Mouse (Mus musculus) kidney, adult 2 months (tissue): ENCODE measurements at regions not wholly inside any gene's neighbourhood (a gene's known extent, or its start where the extent isn't known, plus 50 kb on each side); places are given as distances from the start of the nearest gene placed in this dataset.

Experiments used
- DNase-seq: peaks from one replicate; pipeline ENCODE4 v3.0.0; 2021
- H3K27ac ChIP-seq: fragments of 200-500 bp; 2 replicates; pipeline ENCODE4 v1.5.1; 2012; ENCODE audit warnings: low read depth, low read length, control low read depth, inconsistent platforms; ENCODE audit not compliant: insufficient read depth
- H3K27me3 ChIP-seq: fragments of 200-500 bp; replicated peaks from 2 replicates; pipeline ENCODE4 v1.6.1; 2012; ENCODE audit warnings: mild to moderate bottlenecking, moderate library complexity, low read length, inconsistent platforms; ENCODE audit not compliant: control insufficient read depth, insufficient read depth
- H3K36me3 ChIP-seq: fragments of 200-500 bp; 2 replicates; pipeline ENCODE4 v1.6.1; 2012; ENCODE audit warnings: mild to moderate bottlenecking, moderate library complexity, low read length, inconsistent platforms; ENCODE audit not compliant: control insufficient read depth, insufficient read depth
- H3K4me1 ChIP-seq: fragments of 200-500 bp; 2 replicates; pipeline ENCODE4 v1.6.1; 2011; ENCODE audit warnings: low read length; ENCODE audit not compliant: control insufficient read depth, insufficient read depth
- H3K4me3 ChIP-seq: fragments of 200-500 bp; 2 replicates; pipeline ENCODE4 v1.5.1; 2011; ENCODE audit warnings: mild to moderate bottlenecking, low read depth, low read length, control low read depth; ENCODE audit not compliant: insufficient read depth
- CTCF ChIP-seq: fragments of 200-500 bp; conservative IDR thresholded peaks from 2 replicates; pipeline ENCODE4 v1.5.1; 2011; ENCODE audit warnings: low read depth, mild to moderate bottlenecking, control low read depth, low read length, moderate library complexity, mixed read lengths; ENCODE audit not compliant: insufficient read depth, insufficient read length
- POLR2A ChIP-seq: fragments of 200-500 bp; IDR thresholded peaks from one replicate; pipeline ENCODE4 v1.6.1; 2011; ENCODE audit warnings: low read depth, low read length, control low read depth
- WGBS: fragments of 180-500 bp; shearing (Covaris S2); methylation state at CpG from one replicate; pipeline ENCODE4 v1.1.7; 2018; 5-methylcytosine and 5-hydroxymethylcytosine counted together

DNA sequence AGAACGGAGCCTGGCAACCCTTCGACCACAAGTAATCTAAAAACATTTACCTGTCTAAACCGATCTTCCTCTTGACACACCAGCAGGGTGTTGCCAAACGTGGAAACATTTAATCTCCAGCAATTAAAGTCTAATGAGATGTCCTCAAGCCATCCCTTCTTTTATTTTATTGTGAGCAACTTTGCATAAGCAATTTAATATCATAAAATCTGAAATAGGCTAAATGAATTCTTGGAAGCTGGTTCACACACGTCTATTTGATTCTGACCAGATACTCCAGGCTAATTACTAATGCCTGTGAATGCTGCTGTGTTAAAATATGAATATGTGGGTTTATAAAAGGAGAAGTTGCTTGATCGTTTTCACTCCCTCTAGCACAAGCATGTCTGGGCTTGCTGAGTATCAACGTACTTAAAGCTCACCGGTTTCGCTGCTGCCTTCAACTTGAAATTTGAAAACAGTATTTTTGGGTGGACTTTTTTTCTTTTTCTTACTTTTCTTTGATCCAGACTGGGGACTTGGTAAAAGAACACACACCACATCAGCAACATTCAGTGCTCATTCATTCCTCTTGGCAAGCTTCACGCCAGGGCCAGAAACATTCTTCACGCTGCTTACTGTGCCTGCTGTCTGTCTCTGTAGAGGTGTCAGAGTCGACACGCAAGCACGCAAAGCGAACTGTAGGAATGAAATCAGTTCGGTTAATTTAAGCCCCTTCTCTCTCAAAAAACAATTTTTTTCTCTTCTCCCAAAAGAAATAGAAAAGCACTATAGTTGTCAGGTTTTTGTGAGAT, 194.4 kb downstream of the Npr3 start:
- no peaks in the 10 kb centered on the region for H3K4me1 ChIP-seq
- WGBS, result 79% methylated on average over 16 of the region's 16 CpGs
- no peak for DNase-seq
- no peaks in the 10 kb centered on the region for H3K36me3 ChIP-seq
- no peak for TF ChIP-seq POLR2A
- TF ChIP-seq CTCF, result no peak
- H3K4me3 ChIP-seq, result no peak overlapping the region
- H3K27me3 ChIP-seq, result no peaks in the 10 kb centered on the region
- H3K27ac ChIP-seq, result no peak overlapping the region

GRCm38 (mm10) chr15:11701246-11701645, 205.8 kb downstream of the Npr3 start:
- TF ChIP-seq POLR2A, result no peak
- TF ChIP-seq CTCF, result no peak
- no peak overlapping the region for H3K4me3 ChIP-seq
- DNase-seq, result no peak
- H3K27me3 ChIP-seq, result no peaks in the 10 kb centered on the region
- H3K36me3 ChIP-seq, result no peaks in the 10 kb centered on the region
- H3K27ac ChIP-seq, result no peak overlapping the region
- H3K4me1 ChIP-seq, result no peaks in the 10 kb centered on the region
- 83% methylated on average over 6 of the region's 6 CpGs for WGBS

GRCm38 (mm10) chr15:11699929-11700328, 207.2 kb downstream of the Npr3 start:
- TF ChIP-seq CTCF (no peak), POLR2A (no peak)
- Histone ChIP-seq H3K4me3 (no peak overlapping the region), H3K4me1 (no peaks in the 10 kb centered on the region), H3K36me3 (no peaks in the 10 kb centered on the region), H3K27me3 (no peaks in the 10 kb centered on the region), H3K27ac (no peak overlapping the region)
- no peak for DNase-seq
- 93% methylated on average over 3 of the region's 3 CpGs for WGBS

DNA sequence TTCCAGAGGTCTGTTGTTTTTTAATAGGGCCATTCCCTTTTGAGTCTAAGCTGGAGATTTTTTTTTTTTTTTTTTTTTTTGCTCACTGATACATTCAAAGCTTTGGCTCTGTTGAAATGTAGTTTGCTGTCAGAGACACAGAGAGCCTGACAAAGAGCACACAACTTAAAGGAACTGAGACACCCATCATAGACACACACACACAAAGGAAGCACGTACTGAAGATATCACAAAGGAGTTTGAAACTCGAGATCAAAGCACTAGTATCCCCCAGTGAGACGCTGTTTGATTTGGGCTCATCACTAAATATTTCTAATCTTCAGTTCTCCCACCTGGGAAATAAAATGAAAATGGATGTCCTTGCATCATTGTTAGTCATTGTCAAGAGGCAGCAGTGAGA, 210.0 kb downstream of the Npr3 start:
- TF ChIP-seq CTCF (no peak), POLR2A (no peak)
- Histone ChIP-seq H3K4me1 (no peaks in the 10 kb centered on the region), H3K36me3 (no peaks in the 10 kb centered on the region), H3K27ac (no peak overlapping the region), H3K27me3 (no peaks in the 10 kb centered on the region), H3K4me3 (no peak overlapping the region)
- WGBS, result 64% methylated on average over 3 of the region's 3 CpGs
- DNase-seq, result no peak

GRCm38 (mm10) chr15:11693772-11694270, 213.3 kb downstream of the Npr3 start:
- Histone ChIP-seq H3K36me3 (no peaks in the 10 kb centered on the region), H3K4me3 (no peak overlapping the region), H3K27me3 (no peaks in the 10 kb centered on the region), H3K4me1 (no peaks in the 10 kb centered on the region), H3K27ac (no peak overlapping the region)
- TF ChIP-seq POLR2A (no peak), CTCF (no peak)
- 75% methylated on average over 14 of the region's 14 CpGs for WGBS
- DNase-seq, result no peak

DNA sequence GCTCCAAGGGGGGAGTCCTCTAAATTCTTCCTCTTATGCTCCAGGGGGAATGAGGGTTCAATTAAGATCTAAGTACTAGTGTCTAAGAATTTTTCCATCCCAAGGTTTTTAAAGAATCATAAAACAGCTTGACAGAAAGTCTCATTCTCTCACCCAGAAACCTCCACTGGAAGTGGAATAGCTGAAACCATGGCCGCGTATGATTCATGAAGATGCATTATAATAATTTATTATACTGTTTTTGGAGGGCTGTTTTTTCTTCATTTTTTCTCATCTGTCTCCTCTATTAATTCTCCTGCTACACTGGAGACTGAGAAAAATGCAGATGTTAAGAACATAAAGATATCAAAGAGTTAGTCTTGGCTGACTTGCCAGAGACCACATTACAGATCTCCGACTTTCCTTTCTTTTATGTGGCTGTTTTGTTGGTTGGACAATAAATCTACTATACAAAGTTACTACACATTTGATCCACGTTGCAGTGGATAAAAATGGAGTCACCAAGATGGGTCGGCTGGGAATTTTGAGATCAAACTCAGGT, 242.2 kb downstream of the Npr3 start:
- no peak for TF ChIP-seq CTCF
- TF ChIP-seq POLR2A, result no peak
- 69% methylated on average over 5 of the region's 5 CpGs for WGBS
- DNase-seq, result no peak

GRCm38 (mm10) chr15:11655168-11655567, 251.9 kb downstream of the Npr3 start:
- Histone ChIP-seq H3K36me3 (no peaks in the 10 kb centered on the region), H3K27me3 (no peaks in the 10 kb centered on the region), H3K27ac (no peak overlapping the region), H3K4me1 (no peaks in the 10 kb centered on the region), H3K4me3 (no peak overlapping the region)
- no peak for DNase-seq
- WGBS, result 80% methylated on average over 3 of the region's 3 CpGs
- TF ChIP-seq POLR2A, result no peak
- TF ChIP-seq CTCF, result no peak

More for the DNA sequence above, 242.2 kb downstream of the Npr3 start:
- no peak overlapping the region for H3K27ac ChIP-seq
- H3K4me3 ChIP-seq, result no peak overlapping the region
- H3K36me3 ChIP-seq, result no peaks in the 10 kb centered on the region
- H3K4me1 ChIP-seq, result no peaks in the 10 kb centered on the region
- H3K27me3 ChIP-seq, result no peaks in the 10 kb centered on the region
